Mouse (Mus musculus) small intestine, adult 2 months (tissue): Measurements from ENCODE around the gene Flrt3.

ENCODE experiments used
- CTCF ChIP-seq: fragments of 200-500 bp; IDR thresholded peaks from 2 replicates; pipeline ENCODE4 v1.5.1; 2012; ENCODE audit warnings: low read depth, mild to moderate bottlenecking, control low read depth, inconsistent platforms, low read length, moderate library complexity, mixed read lengths; ENCODE audit not compliant: insufficient replicate concordance, insufficient read length; ENCODE audit errors: extremely low read depth
- POLR2A ChIP-seq: fragments of 200-500 bp; IDR thresholded peaks from 2 replicates; pipeline ENCODE4 v1.6.1; 2012; ENCODE audit warnings: low read depth, mild to moderate bottlenecking, control low read depth, inconsistent platforms, low read length, moderate library complexity

DNA sequence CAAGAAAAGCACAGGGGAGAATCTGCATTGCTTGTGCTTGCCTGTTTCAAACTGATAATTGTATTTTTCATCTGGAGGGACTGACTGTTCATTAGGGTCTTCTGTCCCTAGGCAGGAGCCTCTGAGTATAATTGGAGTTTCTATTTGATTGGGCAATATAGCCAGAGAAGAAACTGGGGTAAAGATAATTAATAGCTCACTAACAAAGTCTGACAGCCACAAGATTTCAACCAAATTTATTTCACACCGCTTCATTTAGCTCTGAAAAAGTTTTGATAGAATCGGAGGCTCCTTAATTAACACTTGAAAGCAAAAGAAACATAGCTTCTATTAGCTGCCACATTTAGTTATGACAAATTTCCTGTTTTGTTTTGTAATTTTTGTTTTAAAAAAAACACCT, 2.2 kb downstream of the Flrt3 start:
- no peak for TF ChIP-seq POLR2A
- no peak for TF ChIP-seq CTCF
